Mouse (Mus musculus): ENCODE measurements around the gene Spats1.

DNA sequence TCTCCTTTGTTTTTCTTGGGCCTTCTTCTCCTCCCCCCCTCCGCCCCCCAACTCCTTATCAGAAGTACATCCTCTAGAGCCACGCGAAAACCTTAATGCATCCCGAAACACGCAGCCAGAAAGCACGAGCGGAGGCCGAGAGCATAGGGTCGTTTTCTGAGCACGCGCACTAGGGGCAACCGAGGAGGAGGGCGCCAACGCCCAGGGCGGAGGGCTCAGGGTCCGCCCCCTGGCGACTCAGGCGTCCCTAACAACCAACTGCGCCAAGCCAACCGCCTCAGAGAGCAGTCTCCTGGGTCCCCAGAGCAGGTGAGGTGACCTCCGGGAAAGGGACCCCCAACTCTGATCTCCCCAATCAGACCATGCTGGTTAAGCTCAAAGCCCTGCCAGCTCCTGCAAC lies 48.0 kb upstream of the Spats1 start, which contains the start of gene Tcte1:
- TF ChIP-seq CTCF (IDR thresholded peaks at IDR 0.05; ENCODE audit: extremely low read depth, insufficient read depth, low read length) (no peak), POLR2A (IDR thresholded peaks at IDR 0.05; ENCODE audit: extremely low read depth, insufficient read depth, low read length) (no peak)

All from cortical plate, adult 2 months (tissue).